Mouse (Mus musculus): ENCODE results near the gene Nlrp6. TPM values are rescaled to one million over a fixed set of nuclear protein-coding genes. Genes with fewer than 3 reads are reported as not detected.

Nlrp6 gene
- total RNA-seq, 2 experiments from 2014 or later, result 0.27 to 0.53 TPM

DNA sequence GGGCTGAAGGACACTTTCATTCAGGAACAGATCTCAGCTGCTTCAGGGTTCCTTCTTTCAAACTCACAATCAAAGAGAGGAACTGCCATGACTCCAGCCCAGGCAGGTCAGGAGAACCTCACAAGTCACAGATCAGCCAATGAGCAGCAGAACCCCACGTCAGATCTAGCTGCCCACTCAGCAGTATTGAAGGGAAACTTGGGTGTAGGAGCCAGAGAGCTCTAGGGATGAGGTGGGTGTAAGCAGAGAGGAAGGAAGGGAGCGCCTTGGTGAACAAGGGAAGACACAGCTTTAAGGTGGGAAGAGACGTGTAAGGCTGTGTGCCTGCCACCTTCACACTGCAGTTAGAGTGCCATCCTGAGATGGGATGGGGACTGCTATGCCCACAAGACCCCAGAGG, 8.4 kb upstream of the Nlrp6 start:
- DNase-seq (ENCODE audit: low spot score in 2 of 2), result no peak

DNA sequence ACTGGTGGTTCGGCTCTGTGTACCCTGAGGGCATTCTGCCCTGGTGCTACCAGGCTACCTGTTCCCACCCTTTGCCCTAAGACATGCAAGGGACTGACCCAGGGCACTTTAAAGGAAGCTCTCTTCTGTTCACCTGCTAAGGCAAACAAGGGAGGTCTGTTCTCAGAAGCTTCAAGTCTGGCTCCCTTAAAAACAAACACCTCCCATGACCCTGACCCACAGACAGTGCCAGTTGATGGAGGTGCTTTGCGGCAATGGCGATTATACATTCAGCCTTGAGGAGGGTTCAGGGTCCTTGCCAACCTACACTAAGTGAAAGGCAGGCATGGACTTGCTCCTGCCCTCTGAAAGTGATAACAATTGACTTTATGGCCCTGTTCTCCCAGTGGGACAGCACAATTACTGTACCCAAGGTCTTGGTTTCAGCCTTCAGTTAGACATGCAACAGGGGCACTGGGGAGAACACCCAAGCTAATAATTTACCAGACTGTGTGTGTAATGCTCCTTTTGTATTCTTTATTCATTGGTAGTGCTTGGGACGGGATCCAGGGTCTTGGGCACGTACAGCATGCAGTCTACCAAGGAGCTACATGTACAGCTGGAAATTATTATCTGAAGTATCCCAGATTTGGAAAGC, 7.7 kb upstream of the Nlrp6 start:
- DNase-seq (ENCODE audit: low spot score in 2 of 2), result no peak

DNA sequence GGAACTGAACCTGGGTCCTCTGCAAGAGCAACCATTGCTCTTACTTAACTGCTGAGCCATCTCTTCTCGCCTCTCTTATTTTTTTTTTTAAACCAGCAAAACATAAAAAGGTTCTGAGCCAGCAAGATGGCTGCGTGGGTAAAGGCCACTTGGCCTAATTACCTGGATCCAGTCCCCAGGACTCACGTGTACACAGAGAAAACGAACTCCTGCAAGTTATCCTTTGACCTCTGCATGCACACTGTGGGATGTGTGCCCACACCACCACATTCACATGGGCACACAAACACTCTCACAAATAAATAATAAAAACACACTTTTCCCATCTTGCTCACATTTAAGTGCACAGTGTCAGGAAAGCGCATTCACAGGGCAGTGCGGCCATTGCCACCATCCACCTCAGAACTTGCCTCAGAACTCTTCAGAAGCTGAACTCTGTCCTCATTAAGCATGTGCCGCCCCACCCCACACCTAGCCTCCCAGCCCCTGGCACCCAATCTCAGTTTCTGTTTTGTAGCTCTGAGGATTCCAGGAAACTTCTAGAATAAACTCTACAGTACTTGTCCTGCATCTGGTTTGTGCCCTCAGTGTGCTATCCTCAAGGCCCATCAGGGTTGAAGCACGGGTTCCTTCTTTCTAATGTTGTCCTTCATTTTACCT, 6.5 kb upstream of the Nlrp6 start:
- no peak for DNase-seq (ENCODE audit: low spot score in 2 of 2)

GRCm38 (mm10) chr7:140919911-140920310, 791 bp upstream of the Nlrp6 start:
- no peak for DNase-seq (ENCODE audit: low spot score in 2 of 2)

GRCm38 (mm10) chr7:140921225-140921975, 698 bp downstream of the Nlrp6 start:
- DNase-seq (ENCODE audit: low spot score in 2 of 2), result no peak

- peak; percentile 52 to 58 for DNase-seq (ENCODE audit: low spot score in 2 of 2)
These were observed 1.8 kb downstream of the Nlrp6 start for GRCm38 (mm10) chr7:140922398-140923069.

- DNase-seq (ENCODE audit: low spot score in 2 of 2), result no peak
These were observed 2.5 kb downstream of the Nlrp6 start for GRCm38 (mm10) chr7:140923070-140923775.

DNA sequence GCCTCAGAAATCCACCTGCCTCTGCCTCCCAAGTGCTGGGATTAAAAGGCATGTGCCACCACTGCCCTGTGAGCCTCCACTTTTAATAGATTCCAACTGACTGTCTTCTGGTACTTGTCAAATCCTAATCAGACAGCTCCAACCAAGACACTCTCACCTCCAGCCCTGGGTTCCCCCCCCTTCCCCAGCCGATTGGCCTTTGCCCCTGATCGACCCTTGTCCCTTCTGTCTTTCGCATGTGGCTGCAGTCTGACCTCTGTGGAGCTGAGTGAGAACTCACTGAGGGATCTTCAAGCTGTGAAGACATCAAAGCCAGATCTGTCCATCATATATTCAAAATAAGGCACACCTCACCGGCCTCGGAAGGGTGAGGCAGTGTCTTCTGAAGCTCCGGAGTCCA, 6.5 kb downstream of the Nlrp6 start:
- no peak for DNase-seq (ENCODE audit: low spot score in 2 of 2)

GRCm38 (mm10) chr7:140938436-140938835, 17.7 kb downstream of the Nlrp6 start:
- no peak for DNase-seq (ENCODE audit: low spot score in 2 of 2)

DNA sequence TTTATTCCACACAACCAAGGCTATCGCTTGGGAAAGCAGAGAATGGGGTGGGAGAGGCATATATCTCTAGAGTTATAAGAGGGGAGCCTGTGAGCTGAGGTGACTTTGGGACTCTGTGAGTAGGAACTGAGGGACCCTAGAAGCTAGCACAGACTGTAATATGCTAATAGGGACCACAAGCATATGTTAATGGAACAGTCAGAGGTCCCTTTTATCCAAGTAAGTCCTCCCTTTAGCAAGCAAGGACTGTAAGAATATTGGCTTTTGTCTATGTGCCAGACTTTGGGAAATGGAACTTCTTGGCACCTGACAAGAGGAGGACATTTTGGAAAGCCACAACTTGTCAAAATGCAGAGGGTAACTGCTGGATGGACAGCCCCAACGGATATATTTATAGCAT, 18.2 kb downstream of the Nlrp6 start:
- no peak for DNase-seq (ENCODE audit: low spot score in 2 of 2)

- DNase-seq (ENCODE audit: low spot score in 2 of 2), result no peak
These were observed 19.0 kb downstream of the Nlrp6 start for GRCm38 (mm10) chr7:140939669-140940171.

DNA sequence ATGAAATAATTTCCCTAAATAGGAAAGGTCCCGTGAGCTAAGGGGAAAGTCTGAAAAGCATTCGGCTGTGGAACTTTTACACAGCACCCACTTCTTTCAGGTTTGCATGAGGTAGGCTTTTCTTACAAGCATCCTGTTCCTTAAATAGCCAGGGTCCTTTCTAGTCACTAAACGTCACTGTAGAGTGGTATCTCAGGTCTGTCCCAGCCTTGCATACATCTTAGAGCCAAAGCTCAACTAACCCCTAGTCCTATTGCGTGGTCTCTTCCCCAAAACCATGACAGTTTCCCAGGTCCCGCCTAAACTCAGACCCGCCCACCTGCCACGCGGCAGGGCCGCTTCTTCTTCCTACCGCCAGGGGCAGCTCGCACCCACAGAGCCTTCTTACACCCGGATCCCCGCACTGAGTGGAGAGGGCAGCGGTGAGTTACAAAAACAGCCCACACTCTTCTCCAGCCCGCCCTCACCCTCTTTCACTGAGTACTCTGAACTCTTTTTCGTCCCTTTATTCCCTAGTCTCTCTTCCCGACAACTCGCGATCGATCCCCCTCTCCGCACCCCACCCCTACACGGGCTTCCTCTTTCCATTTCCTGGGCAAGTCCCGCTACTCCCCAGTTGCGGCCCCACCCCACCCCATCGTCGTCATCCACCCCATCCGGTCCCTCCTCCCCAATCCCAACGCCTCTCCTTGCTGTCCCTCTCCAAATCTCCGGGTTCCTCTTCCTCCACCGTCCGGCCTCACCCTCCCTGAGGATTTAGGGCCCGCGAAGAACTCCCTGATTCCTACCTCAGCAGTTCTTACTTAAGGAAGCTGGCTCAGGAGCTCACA, 20.7 kb downstream of the Nlrp6 start, which contains the start of gene Pgghg:
TSS of gene Pgghg (plus strand) at position 170 of the 830 bp plus-strand sequence.
- DNase-seq (ENCODE audit: low spot score in 2 of 2), result peak; percentile 57 to 70

DNA sequence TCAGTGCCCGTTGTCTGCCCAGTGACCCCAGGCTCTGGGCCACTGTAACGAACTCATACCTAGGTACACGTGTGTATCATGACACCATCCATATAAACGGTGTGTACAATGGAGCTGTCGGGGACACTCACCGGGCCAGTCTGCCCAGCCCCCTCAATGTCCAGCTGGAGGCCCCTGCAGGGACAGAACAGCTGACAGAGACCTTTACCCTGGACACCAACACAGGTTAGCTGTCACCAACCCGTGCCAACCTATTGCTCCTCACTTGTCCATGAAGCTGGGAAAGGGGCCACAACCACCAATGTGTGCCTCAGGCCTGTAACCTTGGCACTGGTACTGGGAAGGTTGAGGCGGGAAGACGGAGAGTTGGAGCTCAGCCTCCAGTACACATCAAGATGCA, 21.6 kb downstream of the Nlrp6 start:
- DNase-seq (ENCODE audit: low spot score in 2 of 2), result no peak

GRCm38 (mm10) chr7:140942811-140943210, 22.1 kb downstream of the Nlrp6 start:
- DNase-seq (ENCODE audit: low spot score in 2 of 2), result no peak

GRCm38 (mm10) chr7:140943356-140943755, 22.7 kb downstream of the Nlrp6 start:
- no peak for DNase-seq (ENCODE audit: low spot score in 2 of 2)

DNA sequence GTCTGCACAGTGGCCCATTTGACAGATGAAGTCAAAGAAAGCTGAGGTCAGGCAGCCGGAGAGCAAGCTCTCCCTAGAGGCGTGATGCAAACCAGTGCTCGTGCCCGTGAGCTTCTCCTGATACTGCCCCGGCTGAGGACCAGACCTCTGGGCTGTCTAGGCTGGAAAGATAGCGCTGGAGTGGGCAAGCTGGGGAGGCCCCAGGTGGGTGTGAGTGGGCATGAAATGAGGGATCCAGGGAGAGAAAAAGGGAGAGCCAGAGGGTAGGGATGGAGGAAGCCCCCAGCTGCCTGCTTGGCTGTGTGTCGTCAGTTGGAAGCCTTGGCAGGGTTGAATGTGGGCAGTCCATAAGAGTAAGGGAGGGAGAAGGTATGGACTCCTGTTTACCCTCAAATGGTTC, 23.5 kb downstream of the Nlrp6 start:
- no peak for DNase-seq (ENCODE audit: low spot score in 2 of 2)

GRCm38 (mm10) chr7:140945247-140945646, 24.5 kb downstream of the Nlrp6 start:
- no peak for DNase-seq (ENCODE audit: low spot score in 2 of 2)

GRCm38 (mm10) chr7:140946311-140946710, 25.6 kb downstream of the Nlrp6 start:
- no peak for DNase-seq (ENCODE audit: low spot score in 2 of 2)

DNA sequence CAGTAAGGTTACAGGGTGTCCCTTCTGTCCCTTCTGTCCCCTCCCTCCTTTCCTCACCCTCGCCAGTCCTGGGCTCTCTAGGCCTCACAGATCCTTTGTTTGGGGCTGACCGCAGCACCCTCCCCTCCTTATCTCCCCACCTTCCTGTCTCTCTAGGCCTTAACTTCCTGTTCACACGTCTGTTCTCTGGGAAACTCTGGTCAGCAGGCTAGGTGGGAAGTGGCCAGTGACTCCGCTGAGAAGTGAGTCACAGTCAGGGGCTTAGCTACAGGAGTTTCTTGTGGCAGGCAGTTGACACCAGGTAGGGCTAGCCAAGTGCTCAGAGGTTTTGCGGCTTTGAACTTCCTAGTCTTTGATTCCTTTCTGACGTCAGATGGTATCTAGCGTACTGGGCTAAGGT, 26.3 kb downstream of the Nlrp6 start:
- no peak for DNase-seq (ENCODE audit: low spot score in 2 of 2)

DNA sequence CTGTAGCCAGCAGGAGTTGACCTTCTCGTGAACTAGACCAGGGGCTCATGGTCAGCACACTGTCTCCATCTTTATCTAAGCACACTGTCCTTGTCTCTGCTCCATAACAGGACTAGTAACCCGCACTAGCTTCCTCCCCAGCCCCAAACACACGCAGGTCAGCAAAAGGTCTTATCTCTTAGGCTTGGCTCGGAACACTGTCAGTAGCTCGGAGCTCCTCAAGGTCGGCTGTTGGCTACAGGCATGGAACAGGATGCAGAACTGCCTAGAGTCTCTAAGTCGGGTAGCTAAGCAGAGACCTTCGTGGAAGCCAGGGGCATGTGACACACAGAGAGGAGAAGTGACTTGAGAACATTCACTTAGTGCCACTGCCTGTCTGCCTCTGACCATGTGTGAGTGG, 27.5 kb downstream of the Nlrp6 start:
- DNase-seq (ENCODE audit: low spot score in 2 of 2), result no peak

All from layer of hippocampus, postnatal 10 days (tissue).